11 mouse cellular contexts compared by ENCODE assay signal in genomic region chr2:154463621-154464198, GRCm38 (mm10). TPM values are rescaled to one million over a fixed set of nuclear protein-coding genes. Genes with fewer than 3 reads are reported as not detected.
A peak's percentile ranks its signal among the peaks of the same experiment; 100 is the strongest.
DNase-seq lines count a peak whose midpoint lies in the region; ATAC-seq lines count a peak whose summit lies in the region.
"Had no signal": no experiment of that assay in that cellular context is flagged by ENCODE, and none has a peak within 500 bp of the region (broad histone marks: within the 10 kb centered on the region; RNA-seq: fewer than 3 reads in every experiment).

No protein-coding gene starts in this region.

- peaks cover 8% of the 10 kb centered on the region; the same call in 1 of the 2 replicates for H3K4me1 ChIP-seq in heart, embryonic 11.5 days (ENCODE audit: control insufficient read depth, insufficient read depth, low read length)
- H3K4me1 ChIP-seq in hindbrain, embryonic 10.5 days (replicated peaks) = peaks cover 39% of the 10 kb centered on the region

- H3K27ac ChIP-seq in heart, embryonic 11.5 days (ENCODE audit: low read depth, low read length) = no peak overlapping the region
- no peak overlapping the region for H3K27ac ChIP-seq in hindbrain, embryonic 10.5 days
- H3K27ac ChIP-seq: embryonic facial prominence, embryonic 15.5 days; lung, embryonic 15.5 days had no signal

- intact Hi-C loops in heart, postnatal 25 days (cut with DNase I) = no loop called here

- no peak overlapping the region for H3K4me2 ChIP-seq in heart, embryonic 11.5 days
- H3K4me2 ChIP-seq: embryonic facial prominence, embryonic 15.5 days; lung, embryonic 15.5 days had no signal

- H3K27me3 ChIP-seq in heart, embryonic 11.5 days (ENCODE audit: control insufficient read depth, insufficient read depth, low read length) = no peaks in the 10 kb centered on the region
- no peaks in the 10 kb centered on the region for H3K27me3 ChIP-seq in hindbrain, embryonic 10.5 days (ENCODE audit: insufficient read depth, poor library complexity, severe bottlenecking)
- H3K27me3 ChIP-seq: embryonic facial prominence, embryonic 15.5 days; lung, embryonic 15.5 days had no signal

- no peak overlapping the region for H3K9ac ChIP-seq in heart, embryonic 11.5 days (ENCODE audit: low read depth, low read length)
- H3K9ac ChIP-seq: embryonic facial prominence, embryonic 15.5 days; lung, embryonic 15.5 days had no signal

- H3K4me3 ChIP-seq in heart, embryonic 11.5 days (ENCODE audit: low read depth, low read length) = no peak overlapping the region
- no peak overlapping the region for H3K4me3 ChIP-seq in hindbrain, embryonic 10.5 days
- H3K4me3 ChIP-seq: embryonic facial prominence, embryonic 15.5 days; lung, embryonic 15.5 days had no signal

- ATAC-seq in heart, embryonic 11.5 days (replicated peaks; ENCODE audit: insufficient number of reproducible peaks, low FRiP score, low TSS enrichment) = no peak
- peak; percentile 90 for ATAC-seq in megakaryocyte-erythroid progenitor cell, adult 5-6 weeks (replicated peaks; ENCODE audit: low FRiP score, low TSS enrichment, poor library complexity, severe bottlenecking)
- ATAC-seq in cerebellum, adult (ENCODE audit: insufficient number of reproducible peaks, low FRiP score, low TSS enrichment) = no peak

- DNase-seq in heart, adult 18-20 months = peak; percentile 32 to 54
- peak; percentile 71 for DNase-seq in brain, adult 2 months (ENCODE audit: low read depth, low spot score)
- DNase-seq in heart, postnatal 25 days (ENCODE audit: low spot score) = peak; percentile 24
- DNase-seq in hindbrain, embryonic 10.5 days (ENCODE audit: low spot score) = no peak
- DNase-seq in thymus, postnatal 36 days = no peak
- DNase-seq: kidney, adult 8-10 months had no signal

- H3K36me3 ChIP-seq in heart, embryonic 11.5 days (ENCODE audit: control insufficient read depth, insufficient read depth, low read length) = no peaks in the 10 kb centered on the region; the same call in 1 of the 2 replicates
- peaks cover 18% of the 10 kb centered on the region for H3K36me3 ChIP-seq in hindbrain, embryonic 10.5 days
- H3K36me3 ChIP-seq: embryonic facial prominence, embryonic 15.5 days; lung, embryonic 15.5 days had no signal

- WGBS in heart, embryonic 11.5 days (ENCODE audit: insufficient replicate concordance) = 74% methylated on average over 11 of the region's 11 CpGs
- 93% methylated on average over 11 of the region's 11 CpGs for WGBS in hindbrain, embryonic 10.5 days

- no peaks in the 10 kb centered on the region for H3K9me3 ChIP-seq in heart, embryonic 11.5 days (replicated peaks; ENCODE audit: control insufficient read depth, low read length)
- H3K9me3 ChIP-seq in hindbrain, embryonic 10.5 days = no peaks in the 10 kb centered on the region
- H3K9me3 ChIP-seq: embryonic facial prominence, embryonic 15.5 days; lung, embryonic 15.5 days had no signal

RNA-seq across cellular contexts. Expression of gene Cbfa2t2, which starts 27.4 kb away (rescaled TPM):
- total RNA-seq in heart, adult 18-20 months (2021) = 10 to 100 TPM; 12.8 to 15.9 TPM
- 31.2 and 34.0 TPM in 2 replicates for polyA plus RNA-seq in heart, embryonic 11.5 days (2014; fragmentation: Nextera tagmentation; extraction: Ambion mirVana)
- 10 to 100 TPM; 14.3 to 18.4 TPM for total RNA-seq in heart, postnatal 25 days (2021)
- 17.0 and 20.8 TPM in 2 replicates for total RNA-seq in megakaryocyte-erythroid progenitor cell, adult 5-6 weeks (2014; fragmentation: Nextera tagmentation)
- total RNA-seq in megakaryocyte-erythroid progenitor cell, adult 5-6 weeks (2017) = 10.4 and 18.8 TPM in 2 replicates
- polyA plus RNA-seq in hindbrain, embryonic 10.5 days (2016; fragmentation: Nextera tagmentation; extraction: Ambion mirVana) = 79.1 and 84.9 TPM in 2 replicates

RNA-seq across cellular contexts. Expression of gene Snta1, which starts 55.8 kb away (rescaled TPM):
- total RNA-seq in heart, adult 18-20 months (2021) = 10 to 100 TPM; 78.7 to 79.5 TPM
- polyA plus RNA-seq in heart, embryonic 11.5 days (2014; fragmentation: Nextera tagmentation; extraction: Ambion mirVana) = 14.6 and 22.2 TPM in 2 replicates
- total RNA-seq in heart, postnatal 25 days (2021) = 10 to 100 TPM; 88.8 to 90.4 TPM
- 0.27 and 1.5 TPM in 2 replicates for total RNA-seq in megakaryocyte-erythroid progenitor cell, adult 5-6 weeks (2014; fragmentation: Nextera tagmentation)
- 0.76 TPM in 1 of 2 replicates, not detected in the other for total RNA-seq in megakaryocyte-erythroid progenitor cell, adult 5-6 weeks (2017)
- polyA plus RNA-seq in hindbrain, embryonic 10.5 days (2016; fragmentation: Nextera tagmentation; extraction: Ambion mirVana) = 5.3 and 7.9 TPM in 2 replicates

Comparison
In these comparisons a context has a peak if more than half of its experiments do, and no peak if none do; other contexts are left out.
1. DNase-seq: peak in heart, adult 18-20 months (2 of 2), brain, adult 2 months (single experiment) and heart, postnatal 25 days (single experiment); none in hindbrain, embryonic 10.5 days (single experiment) and thymus, postnatal 36 days (0 of 2).
2. RNA of gene Snta1, which starts 55.8 kb away (total RNA-seq): 88.8 to 90.4 TPM in heart, postnatal 25 days and 78.7 to 79.5 TPM in heart, adult 18-20 months; 0.27 to 1.5 TPM in megakaryocyte-erythroid progenitor cell, adult 5-6 weeks; every median in the first group is over 10 times any median in the second.